Mouse (Mus musculus) kidney, adult 11 months (tissue): ENCODE measurements around the gene Phc2.

Experiments
- DNase-seq: peaks from one replicate; pipeline ENCODE4 v3.0.0; 2022

Gene Phc2

GRCm38 (mm10) chr4:128692149-128692925 is 37.8 kb downstream of the Phc2 start:
- DNase-seq = no peak

- DNase-seq = no peak
Measured at GRCm38 (mm10) chr4:128693207-128693606, 38.7 kb downstream of the Phc2 start.

GRCm38 (mm10) chr4:128694315-128694714 is 39.8 kb downstream of the Phc2 start:
- no peak for DNase-seq

- no peak for DNase-seq
Measured at GRCm38 (mm10) chr4:128695149-128695548, 40.6 kb downstream of the Phc2 start.

GRCm38 (mm10) chr4:128698011-128698861 is 43.7 kb downstream of the Phc2 start:
- peak; percentile 54 for DNase-seq

- no peak for DNase-seq
Measured at GRCm38 (mm10) chr4:128699916-128700315, 45.4 kb downstream of the Phc2 start.

- no peak for DNase-seq
Measured at GRCm38 (mm10) chr4:128700543-128700942, 46.0 kb downstream of the Phc2 start.

- DNase-seq = no peak
Measured at GRCm38 (mm10) chr4:128705138-128705720, 50.7 kb downstream of the Phc2 start.

GRCm38 (mm10) chr4:128706626-128707025 is 52.1 kb downstream of the Phc2 start:
- DNase-seq = no peak

- no peak for DNase-seq
Measured at GRCm38 (mm10) chr4:128707384-128707783, 52.9 kb downstream of the Phc2 start.

GRCm38 (mm10) chr4:128709061-128709780 is 54.7 kb downstream of the Phc2 start:
- DNase-seq = no peak

- no peak for DNase-seq
Measured at GRCm38 (mm10) chr4:128709781-128710166, 55.3 kb downstream of the Phc2 start.

- DNase-seq = no peak
Measured at GRCm38 (mm10) chr4:128710286-128710685, 55.8 kb downstream of the Phc2 start.

GRCm38 (mm10) chr4:128710800-128711199 is 56.3 kb downstream of the Phc2 start:
- DNase-seq = no peak

GRCm38 (mm10) chr4:128711455-128712135 is 57.1 kb downstream of the Phc2 start:
- peak; percentile 90 for DNase-seq

GRCm38 (mm10) chr4:128712136-128712655 is 57.7 kb downstream of the Phc2 start:
- no peak for DNase-seq

- DNase-seq = no peak
Measured at GRCm38 (mm10) chr4:128712941-128713340, 58.4 kb downstream of the Phc2 start.

GRCm38 (mm10) chr4:128715241-128716204 is 61.0 kb downstream of the Phc2 start:
- DNase-seq = no peak

- no peak for DNase-seq
Measured at GRCm38 (mm10) chr4:128716279-128716678, 61.8 kb downstream of the Phc2 start.

- no peak for DNase-seq
Measured at GRCm38 (mm10) chr4:128716731-128717130, 62.2 kb downstream of the Phc2 start.

GRCm38 (mm10) chr4:128720110-128720509 is 65.6 kb downstream of the Phc2 start:
- peak; percentile 65 for DNase-seq
